Mouse (Mus musculus) forebrain, embryonic 11.5 days (tissue): ENCODE measurements around the gene Trim23. TPM values are rescaled to one million over a fixed set of nuclear protein-coding genes. Genes with fewer than 3 reads are reported as not detected.
"Not testable (repeated sequence)": the region's sequence is repeated elsewhere in the genome, so short reads cannot be mapped to it uniquely, and the experiment has no call there.

Source experiments
- ATAC-seq: fragments of 200-750 bp; cut with Nextera tagmentation; replicated peaks from 2 replicates; pipeline ENCODE4 v1.8.0; 2017; ENCODE audit warnings: moderate TSS enrichment; ENCODE audit not compliant: low FRiP score
- DNase-seq: peaks from one replicate; pipeline ENCODE4 v3.0.0-alpha.2; 2017; ENCODE audit warnings: low spot score
- H3K27ac ChIP-seq: fragments of 300-500 bp; sonication (generic); 2 replicates; pipeline ENCODE4 v1.5.1; 2014; ENCODE audit warnings: low read depth, low read length
- H3K27me3 ChIP-seq: fragments of 300-500 bp; sonication (generic); 2 replicates; pipeline ENCODE4 v1.6.1; 2014; ENCODE audit warnings: mild to moderate bottlenecking, low read length, mixed read lengths; ENCODE audit not compliant: control insufficient read depth, insufficient read depth
- H3K36me3 ChIP-seq: fragments of 300-500 bp; sonication (generic); 2 replicates; pipeline ENCODE4 v1.6.1; 2014; ENCODE audit warnings: mild to moderate bottlenecking, low read length, moderate library complexity, mixed read lengths; ENCODE audit not compliant: control insufficient read depth, insufficient read depth
- H3K4me1 ChIP-seq: fragments of 300-500 bp; sonication (generic); replicated peaks from 2 replicates; pipeline ENCODE4 v1.6.1; 2014; ENCODE audit warnings: low read length, mixed read lengths; ENCODE audit not compliant: control insufficient read depth, insufficient read depth
- H3K4me2 ChIP-seq: fragments of 300-500 bp; sonication (generic); 2 replicates; pipeline ENCODE4 v1.6.1; 2014; ENCODE audit warnings: low read depth, mild to moderate bottlenecking, low read length, moderate library complexity, mixed read lengths; ENCODE audit not compliant: severe bottlenecking
- H3K4me3 ChIP-seq: fragments of 300-500 bp; sonication (generic); 2 replicates; pipeline ENCODE4 v1.5.1; 2014; ENCODE audit warnings: low read depth, low read length
- H3K9ac ChIP-seq: fragments of 300-500 bp; sonication (generic); 2 replicates; pipeline ENCODE4 v1.6.1; 2014; ENCODE audit warnings: low read length
- H3K9me3 ChIP-seq: fragments of 300-500 bp; sonication (generic); 2 replicates; pipeline ENCODE4 v1.6.1; 2016; ENCODE audit warnings: low read length, mixed read lengths; ENCODE audit not compliant: control insufficient read depth
- WGBS: fragments of 180-500 bp; shearing (Covaris S2); extraction: QIAGEN DNeasy Blood & Tissue Kit; methylation state at CpG from one replicate; pipeline ENCODE4 v1.1.7; 2014; 5-methylcytosine and 5-hydroxymethylcytosine counted together
- polyA plus RNA-seq: library from polyadenylated mRNA; unstranded; fragments of >200 nt; fragmentation: Nextera tagmentation; extraction: Ambion mirVana; gene quantifications from 2 replicates; pipeline ENCODE4 v1.2.1, GENCODE M21; 2014

Trim23 gene
- polyA plus RNA-seq, 1 experiment from 2014 or later: 27.6 TPM

GRCm38 (mm10) chr13:104155686-104156085 is 22.9 kb upstream of the Trim23 start:
- 94% methylated on average over 1 of the region's 1 CpGs for WGBS

GRCm38 (mm10) chr13:104171711-104172110 is 6.9 kb upstream of the Trim23 start:
- Histone ChIP-seq H3K27me3 (no peaks in the 10 kb centered on the region), H3K9ac (no peak overlapping the region), H3K9me3 (no peaks in the 10 kb centered on the region), H3K4me3 (no peak overlapping the region), H3K27ac (no peak overlapping the region), H3K36me3 (peaks cover 6% of the 10 kb centered on the region; the same call in 1 of the 2 replicates), H3K4me2 (no peak overlapping the region), H3K4me1 (no peaks in the 10 kb centered on the region)
- DNase-seq (no peak), ATAC-seq (no peak)
- 92% methylated on average over 5 of the region's 5 CpGs for WGBS

More at GRCm38 (mm10) chr13:104155686-104156085, 22.9 kb upstream of the Trim23 start:
- no peak overlapping the region for H3K27ac ChIP-seq
- no peaks in the 10 kb centered on the region for H3K9me3 ChIP-seq
- no peak for ATAC-seq
- H3K27me3 ChIP-seq: no peaks in the 10 kb centered on the region
- no peaks in the 10 kb centered on the region for H3K4me1 ChIP-seq
- H3K4me2 ChIP-seq: no peak overlapping the region
- H3K36me3 ChIP-seq: peaks cover 2% of the 10 kb centered on the region; the same call in 1 of the 2 replicates
- no peak overlapping the region for H3K9ac ChIP-seq
- DNase-seq: no peak
- H3K4me3 ChIP-seq: no peak overlapping the region

GRCm38 (mm10) chr13:104172498-104172897 is 6.1 kb upstream of the Trim23 start:
- DNase-seq (no peak), ATAC-seq (no peak)

GRCm38 (mm10) chr13:104176874-104177273 is 1.7 kb upstream of the Trim23 start:
- H3K9ac ChIP-seq: peak overlapping the region; percentile 46
- ATAC-seq: no peak

More at GRCm38 (mm10) chr13:104172498-104172897, 6.1 kb upstream of the Trim23 start:
- peaks cover 6% of the 10 kb centered on the region; the same call in 1 of the 2 replicates for H3K36me3 ChIP-seq
- H3K4me2 ChIP-seq: no peak overlapping the region
- no peak overlapping the region for H3K27ac ChIP-seq
- no peak overlapping the region for H3K4me3 ChIP-seq
- H3K27me3 ChIP-seq: no peaks in the 10 kb centered on the region
- no peak overlapping the region for H3K9ac ChIP-seq
- no peaks in the 10 kb centered on the region for H3K4me1 ChIP-seq
- no peaks in the 10 kb centered on the region for H3K9me3 ChIP-seq

GRCm38 (mm10) chr13:104177796-104178649 is 574 bp upstream of the Trim23 start, which contains the start of gene Trappc13:
Trappc13 (minus strand) TSS chr13:104178469.
- H3K36me3 ChIP-seq: no peaks in the 10 kb centered on the region
- H3K9ac ChIP-seq: peak within 1 kb of the TSS; percentile 74
- DNase-seq (peak; percentile 88), ATAC-seq (peak; percentile 89)
- H3K27ac ChIP-seq: peak within 1 kb of the TSS; percentile 50; the same call in 1 of the 2 replicates
- H3K4me1 ChIP-seq: no peaks in the 10 kb centered on the region
- H3K9me3 ChIP-seq: no peaks in the 10 kb centered on the region
- H3K27me3 ChIP-seq: no peaks in the 10 kb centered on the region
- H3K4me3 ChIP-seq: peak within 1 kb of the TSS; percentile 79
- peak within 1 kb of the TSS; percentile 71 for H3K4me2 ChIP-seq
- WGBS: under 1% methylated on average over 32 of the region's 32 CpGs

More at GRCm38 (mm10) chr13:104176874-104177273, 1.7 kb upstream of the Trim23 start:
- Histone ChIP-seq H3K4me1 (no peaks in the 10 kb centered on the region), H3K27ac (no peak overlapping the region), H3K27me3 (no peaks in the 10 kb centered on the region), H3K36me3 (no peaks in the 10 kb centered on the region), H3K9me3 (no peaks in the 10 kb centered on the region), H3K4me3 (peak overlapping the region; percentile 79), H3K4me2 (peak overlapping the region; percentile 52)
- WGBS: 83% methylated on average over 3 of the region's 3 CpGs
- DNase-seq: no peak

GRCm38 (mm10) chr13:104179176-104179888 is 735 bp downstream of the Trim23 start:
- H3K4me2 ChIP-seq: peak overlapping the region; percentile 54
- ATAC-seq: no peak
- H3K36me3 ChIP-seq: no peaks in the 10 kb centered on the region
- peak overlapping the region; percentile 74 for H3K9ac ChIP-seq
- WGBS: 23% methylated on average over 13 of the region's 13 CpGs
- H3K4me3 ChIP-seq: peak overlapping the region; percentile 79
- peak overlapping the region; percentile 50; the same call in 1 of the 2 replicates for H3K27ac ChIP-seq
- H3K4me1 ChIP-seq: no peaks in the 10 kb centered on the region
- no peaks in the 10 kb centered on the region for H3K27me3 ChIP-seq
- no peaks in the 10 kb centered on the region for H3K9me3 ChIP-seq
- DNase-seq: no peak

DNA sequence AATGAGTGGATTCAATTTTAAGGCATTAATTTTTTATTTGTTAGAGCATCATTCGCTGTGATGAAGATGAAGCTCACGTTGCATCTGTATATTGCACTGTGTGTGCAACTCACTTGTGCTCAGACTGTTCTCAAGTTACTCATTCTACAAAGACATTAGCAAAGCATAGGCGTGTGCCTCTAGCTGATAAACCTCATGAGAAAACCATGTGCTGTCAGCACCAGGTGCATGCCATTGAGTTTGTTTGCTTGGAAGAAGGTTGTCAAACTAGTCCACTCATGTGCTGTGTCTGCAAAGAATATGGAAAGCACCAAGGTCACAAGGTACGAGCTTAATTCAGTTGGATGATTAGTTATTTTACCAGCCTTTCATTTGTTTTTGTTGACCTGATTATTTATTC is 8.8 kb downstream of the Trim23 start:
- Histone ChIP-seq H3K4me2 (no peak overlapping the region), H3K36me3 (no peaks in the 10 kb centered on the region; the same call in 1 of the 2 replicates), H3K27me3 (no peaks in the 10 kb centered on the region), H3K4me1 (no peaks in the 10 kb centered on the region), H3K4me3 (no peak overlapping the region), H3K27ac (no peak overlapping the region), H3K9me3 (no peaks in the 10 kb centered on the region), H3K9ac (no peak overlapping the region)
- WGBS: 88% methylated on average over 4 of the region's 4 CpGs
- ATAC-seq (no peak), DNase-seq (no peak)

DNA sequence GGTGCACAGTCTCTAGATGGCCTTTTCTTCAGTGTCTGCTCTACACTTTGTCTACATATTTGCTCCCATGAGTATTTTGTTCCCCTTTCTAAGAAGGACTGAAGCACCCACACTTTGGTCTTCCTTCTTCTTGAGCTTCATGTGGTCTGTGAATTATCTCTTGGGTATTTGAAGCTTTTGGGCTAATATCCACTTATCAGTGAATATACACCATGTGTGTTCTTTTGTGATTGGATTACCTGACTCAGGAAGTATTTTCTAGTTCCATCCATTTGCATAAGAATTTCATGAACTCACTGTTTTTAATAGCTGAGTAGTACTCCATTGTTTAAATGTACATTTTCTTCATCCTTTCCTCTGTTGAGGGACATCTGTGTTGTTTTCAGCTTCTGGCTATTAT is 17.3 kb downstream of the Trim23 start:
- H3K4me1 ChIP-seq, ATAC-seq, H3K9ac ChIP-seq, DNase-seq, H3K9me3 ChIP-seq, H3K36me3 ChIP-seq, H3K27me3 ChIP-seq, H3K4me3 ChIP-seq, H3K27ac ChIP-seq, H3K4me2 ChIP-seq: not testable (repeated sequence)
